14 mouse cellular contexts compared by ENCODE assay signal in genomic region chr6:149324242-149324633, GRCm38 (mm10).
"Had no signal": no experiment of that assay in that cellular context is flagged by ENCODE, and none has a peak within 500 bp of the region (broad histone marks: within the 10 kb centered on the region; RNA-seq: fewer than 3 reads in every experiment).

No protein-coding gene starts in this region.

- ATAC-seq: midbrain, embryonic 15.5 days had no signal

- H3K27me3 ChIP-seq: limb, embryonic 12.5 days; lung, embryonic 15.5 days; midbrain, embryonic 15.5 days; stomach, embryonic 15.5 days had no signal

- H3K9me3 ChIP-seq: limb, embryonic 12.5 days; lung, embryonic 15.5 days; midbrain, embryonic 10.5 days; midbrain, embryonic 15.5 days; stomach, embryonic 15.5 days had no signal

- H3K4me2 ChIP-seq: limb, embryonic 12.5 days; lung, embryonic 15.5 days; midbrain, embryonic 15.5 days; stomach, embryonic 15.5 days had no signal

- DNase-seq: kidney, adult 11 months; kidney, adult 9 months; kidney, postnatal 36 days; layer of hippocampus, adult 9-11 months; layer of hippocampus, postnatal 36 days; lung, postnatal 14 days; right cerebral cortex, postnatal 14 days; thymus, postnatal 4 days had no signal

- H3K4me1 ChIP-seq: limb, embryonic 12.5 days; lung, embryonic 15.5 days; midbrain, embryonic 10.5 days; midbrain, embryonic 15.5 days; stomach, embryonic 15.5 days had no signal

- H3K4me3 ChIP-seq: limb, embryonic 12.5 days; lung, embryonic 15.5 days; midbrain, embryonic 10.5 days; midbrain, embryonic 15.5 days; stomach, embryonic 15.5 days had no signal

- H3K27ac ChIP-seq: kidney, postnatal 0 days; limb, embryonic 12.5 days; lung, embryonic 15.5 days; midbrain, embryonic 10.5 days; midbrain, embryonic 15.5 days; stomach, embryonic 15.5 days had no signal

- H3K9ac ChIP-seq: limb, embryonic 12.5 days; lung, embryonic 15.5 days; midbrain, embryonic 15.5 days; stomach, embryonic 15.5 days had no signal
